Mouse (Mus musculus) frontal cortex, postnatal 25 days (tissue): ENCODE results near the gene Ppp3r1.
"Not testable (repeated sequence)": the region's sequence is repeated elsewhere in the genome, so short reads cannot be mapped to it uniquely, and the experiment has no call there.

Experiments used
- DNase-seq, 2 experiments: peaks; one replicate each; pipeline ENCODE4 v3.0.0; 2022; ENCODE audit warnings: low spot score in 2 of 2

The Ppp3r1 gene

DNA sequence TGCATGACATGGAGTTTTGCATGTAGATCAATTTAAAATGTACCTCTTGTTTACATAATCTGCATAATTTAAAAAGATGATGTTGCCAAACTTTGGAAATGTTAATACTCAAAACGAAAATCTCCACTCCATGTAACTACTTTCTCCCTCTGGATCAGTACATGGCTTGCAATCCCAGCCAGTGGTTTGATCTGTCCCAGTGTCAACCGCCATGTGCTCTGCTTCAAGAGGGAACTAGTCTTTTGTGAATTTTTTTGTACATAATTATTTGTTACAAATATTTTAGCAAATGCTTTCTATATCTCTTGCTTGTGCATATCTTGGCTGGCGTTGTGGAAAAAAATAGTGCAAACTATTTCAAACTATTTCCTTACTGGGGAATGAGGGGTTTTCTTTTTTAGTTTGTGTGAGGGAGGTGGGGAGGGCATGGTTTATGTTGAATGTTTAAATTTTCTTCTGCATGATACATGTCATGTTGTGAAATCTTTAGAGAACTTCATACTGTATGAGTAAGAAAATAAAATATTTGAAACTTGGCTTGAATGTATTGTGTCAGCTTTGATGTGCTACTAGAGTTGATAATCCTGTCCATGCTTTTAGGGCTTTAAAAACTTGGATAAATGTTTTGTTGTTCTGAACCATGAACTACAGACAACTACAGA lies 40.9 kb downstream of the Ppp3r1 start:
- no peak for DNase-seq

DNA sequence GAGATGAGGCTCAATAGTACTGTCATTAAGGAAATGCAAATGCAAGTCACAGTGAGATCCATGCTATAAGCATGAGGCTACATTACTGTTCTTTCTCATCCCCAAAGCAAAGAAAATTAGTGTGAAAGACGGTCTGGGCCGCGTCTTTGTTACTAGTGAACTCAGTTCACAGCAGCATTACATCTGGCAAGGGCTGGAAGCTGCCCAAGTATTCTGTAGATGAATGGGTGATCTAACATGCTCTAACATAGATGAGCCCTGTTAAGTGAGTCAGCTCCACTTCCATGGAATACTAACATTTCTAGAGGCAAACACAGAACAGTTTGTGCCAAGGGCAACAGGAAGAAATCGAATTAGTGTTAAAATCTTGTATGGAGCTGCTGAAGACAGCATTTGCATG lies 41.9 kb downstream of the Ppp3r1 start:
- no peak for DNase-seq

DNA sequence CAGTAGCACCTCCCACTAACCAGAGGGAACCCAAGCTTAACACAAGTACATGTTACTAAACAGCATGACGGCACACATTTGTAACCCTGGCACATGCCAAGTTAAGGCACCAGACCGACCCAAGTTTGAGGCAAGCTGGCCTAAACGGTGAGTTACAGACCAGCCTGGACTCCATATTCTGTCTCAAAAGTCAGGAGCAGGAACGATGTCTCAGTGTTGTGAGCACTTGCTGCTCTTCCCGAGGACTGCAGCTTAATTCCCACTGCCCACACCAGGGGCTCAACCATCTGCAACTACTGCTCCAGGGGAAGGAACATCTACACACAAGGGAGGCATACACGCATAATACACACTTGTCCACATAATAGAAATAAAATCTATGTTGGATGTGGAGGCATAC lies 43.4 kb downstream of the Ppp3r1 start:
- no peak for DNase-seq

DNA sequence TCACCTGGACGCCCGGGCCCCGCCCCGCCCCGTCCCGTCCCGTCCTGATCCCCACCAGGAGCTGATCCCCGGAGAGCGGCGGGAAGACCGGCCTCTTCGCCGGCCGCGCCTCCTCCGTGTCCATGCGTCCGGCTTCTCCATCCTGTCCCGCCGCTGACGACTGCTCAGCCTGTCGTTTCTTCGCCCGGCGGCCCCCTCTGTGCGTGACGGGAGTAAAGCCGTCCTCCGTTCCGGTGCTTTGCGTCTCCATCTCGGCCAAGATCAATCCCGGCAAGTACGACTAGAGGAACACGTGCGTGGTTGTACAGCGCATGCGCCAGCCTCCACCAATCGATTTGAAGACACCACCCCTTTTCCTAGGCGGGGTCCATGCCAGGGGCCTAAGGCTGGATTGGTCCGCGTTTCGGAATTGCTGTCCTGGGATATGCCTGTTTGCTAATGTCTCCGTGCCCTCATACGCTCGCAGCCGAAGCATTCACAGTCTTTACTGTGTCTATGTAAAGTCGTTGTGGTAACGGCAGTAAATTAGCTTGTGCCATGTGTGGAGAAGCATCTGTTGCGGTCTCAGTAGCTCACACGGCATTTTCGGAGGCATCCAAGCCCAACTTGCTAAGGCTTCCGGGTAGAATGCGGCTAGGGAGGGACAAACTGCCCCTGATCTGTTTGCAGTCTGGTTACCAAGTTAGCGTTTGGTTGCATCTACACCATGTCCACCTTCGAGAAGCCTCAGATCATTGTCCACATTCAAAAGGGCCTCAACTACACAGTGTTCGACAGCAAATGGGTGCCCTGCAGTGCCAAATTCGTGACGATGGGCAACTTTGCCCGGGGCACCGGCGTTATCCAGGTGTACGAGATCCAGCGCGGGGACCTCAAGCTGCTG lies 52.4 kb downstream of the Ppp3r1 start, which contains the start of gene Pno1:
Gene Pno1 (minus strand): TSS at position 311 of the 883 bp plus-strand sequence.
- peak; percentile 94 to 95 for DNase-seq

DNA sequence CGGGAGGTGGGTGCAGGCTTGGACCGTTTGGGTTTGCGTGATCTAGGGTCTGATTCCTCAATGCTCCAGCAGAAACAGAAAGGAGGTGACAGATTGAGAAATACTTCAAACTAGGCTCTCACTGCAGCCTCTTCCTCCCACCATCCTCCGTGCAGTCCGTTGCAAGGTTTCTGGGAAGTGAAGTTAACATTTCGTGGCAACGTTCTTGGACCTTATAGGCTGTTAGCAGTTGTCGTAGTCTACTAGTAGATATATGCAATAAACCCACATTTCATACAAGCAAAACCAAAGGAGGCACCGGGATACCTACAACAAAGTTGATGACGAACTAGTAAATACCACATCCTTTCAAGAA lies 53.1 kb downstream of the Ppp3r1 start:
- no peak for DNase-seq

DNA sequence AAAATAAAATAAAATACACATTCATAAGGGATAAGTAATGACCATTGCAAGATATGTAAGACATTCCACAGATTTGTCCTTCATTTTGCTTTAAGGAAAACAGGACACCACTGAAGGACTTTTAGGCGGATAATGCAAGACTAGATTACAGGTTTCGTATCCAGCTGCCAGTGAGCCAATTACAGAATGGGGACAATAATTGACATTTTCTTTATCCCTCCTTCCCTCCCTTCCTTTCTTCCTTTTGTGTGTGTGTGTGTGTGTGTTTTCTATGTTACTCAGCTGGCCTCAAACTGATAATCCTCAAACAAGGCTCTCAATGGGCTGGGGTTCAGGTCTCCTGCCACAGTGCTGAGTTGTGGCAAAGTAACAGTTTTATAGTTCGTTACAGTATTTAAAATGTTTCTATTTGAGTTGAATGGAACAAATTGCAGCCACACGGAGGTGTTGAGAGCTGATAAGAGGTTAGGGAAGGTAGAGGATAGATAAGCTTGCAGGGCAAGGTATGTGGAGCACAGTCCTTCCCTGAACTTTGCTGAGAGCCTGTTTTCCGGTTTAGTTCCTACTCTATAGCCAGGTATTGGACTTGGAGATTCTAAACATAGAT lies 53.9 kb downstream of the Ppp3r1 start:
- no peak for DNase-seq

DNA sequence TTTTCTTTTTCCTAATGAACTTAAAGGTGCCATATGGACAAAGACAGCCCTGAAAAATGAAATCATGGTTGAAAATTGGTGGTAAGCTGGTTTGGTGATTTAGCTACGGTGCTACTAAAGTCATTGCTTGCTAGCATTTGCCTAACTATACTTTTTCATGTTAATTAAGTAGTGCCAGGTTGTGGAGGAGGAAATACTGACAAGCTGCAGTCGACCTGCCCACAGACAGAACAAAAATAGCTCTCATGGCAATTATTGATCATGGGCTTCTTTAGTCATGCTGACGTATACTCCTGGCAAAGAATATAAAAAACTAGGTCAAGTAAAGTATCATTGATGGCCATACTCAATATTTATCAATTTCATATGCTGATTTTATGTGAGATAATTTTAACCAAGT lies 56.4 kb downstream of the Ppp3r1 start:
- DNase-seq, result no peak

DNA sequence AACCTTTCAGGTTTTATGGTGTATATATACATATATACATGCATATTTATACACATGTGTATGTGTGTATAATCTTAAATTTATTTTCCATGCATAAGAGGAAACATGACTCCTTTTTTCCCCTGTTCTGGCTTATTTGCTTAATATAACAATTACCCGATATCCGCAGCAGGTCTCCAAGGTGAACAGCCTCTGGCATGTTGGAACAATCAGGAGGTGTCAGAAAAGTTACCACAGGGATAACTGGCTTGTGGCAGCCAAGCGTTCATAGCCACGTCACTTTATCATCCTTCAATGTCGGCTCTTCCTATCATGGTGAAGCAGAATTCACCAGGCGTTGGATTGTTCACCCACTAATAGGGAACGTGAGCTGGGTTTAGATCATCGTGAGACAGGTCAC lies 62.1 kb downstream of the Ppp3r1 start:
- no peak for DNase-seq

DNA sequence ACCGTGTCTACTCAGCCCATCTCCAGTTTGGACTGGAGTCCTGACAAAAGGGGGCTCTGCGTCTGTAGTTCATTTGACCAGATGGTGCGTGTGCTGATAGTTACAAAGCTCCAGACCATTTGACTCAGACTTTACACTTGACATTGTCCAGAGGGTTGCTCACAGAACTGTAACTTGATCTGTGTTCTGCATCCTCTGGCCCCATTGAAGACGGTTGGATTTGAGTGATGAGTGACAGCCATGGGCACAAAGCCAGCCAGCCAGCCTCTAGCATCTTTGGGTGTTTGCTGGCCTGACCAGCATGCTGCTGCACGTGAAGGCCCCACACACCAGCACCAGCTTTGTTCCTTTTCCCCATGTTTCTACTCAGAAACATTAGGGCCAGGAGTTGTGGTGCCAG lies 73.7 kb downstream of the Ppp3r1 start:
- no peak for DNase-seq

DNA sequence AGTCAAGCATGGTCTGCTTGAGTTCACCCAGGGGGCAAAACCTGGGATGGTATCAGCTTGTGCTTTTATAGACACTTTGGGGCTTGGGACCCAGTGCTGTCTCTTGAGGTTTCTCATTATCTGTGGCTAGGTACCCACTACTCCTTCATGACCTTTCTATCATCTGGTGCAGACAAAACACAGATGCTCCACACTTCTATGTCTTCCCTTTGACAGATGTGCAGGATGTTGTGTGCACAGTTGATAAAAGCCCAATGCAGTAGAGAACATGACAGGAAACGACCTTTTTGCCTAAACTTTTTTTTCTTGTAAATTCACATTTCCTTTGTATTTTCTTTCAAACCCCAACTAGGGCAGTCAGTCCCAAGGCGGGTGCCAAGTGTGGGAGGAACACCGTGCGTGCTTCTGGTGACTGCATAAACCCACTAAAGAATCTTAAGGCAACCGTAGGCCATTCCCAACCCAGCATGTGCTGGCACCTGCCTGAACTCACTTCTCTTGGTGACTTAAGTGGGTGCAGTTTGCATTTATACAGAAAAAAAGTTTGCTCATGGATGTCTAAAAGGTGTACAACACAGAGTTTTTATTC lies 77.5 kb downstream of the Ppp3r1 start:
- DNase-seq, result no peak

DNA sequence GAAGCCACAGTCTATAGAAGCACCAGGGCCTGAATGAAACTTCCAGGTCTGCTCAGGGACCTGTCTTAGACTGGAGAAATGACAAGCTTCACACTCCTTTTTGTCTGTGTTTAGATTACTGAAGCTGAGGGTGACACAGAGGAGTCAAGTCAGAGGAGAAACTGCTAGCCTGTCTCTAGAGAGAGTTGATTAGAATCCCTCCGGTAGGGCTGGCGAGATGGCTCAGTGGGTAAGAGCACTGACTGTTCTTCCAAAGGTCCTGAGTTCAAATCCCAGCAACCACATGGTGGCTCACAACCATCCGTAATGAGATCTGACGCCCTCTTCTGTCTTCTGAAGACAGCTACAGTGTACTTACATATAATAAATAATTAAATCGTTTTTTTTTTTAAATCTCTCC lies 79.5 kb downstream of the Ppp3r1 start:
- DNase-seq, result not testable (repeated sequence)

DNA sequence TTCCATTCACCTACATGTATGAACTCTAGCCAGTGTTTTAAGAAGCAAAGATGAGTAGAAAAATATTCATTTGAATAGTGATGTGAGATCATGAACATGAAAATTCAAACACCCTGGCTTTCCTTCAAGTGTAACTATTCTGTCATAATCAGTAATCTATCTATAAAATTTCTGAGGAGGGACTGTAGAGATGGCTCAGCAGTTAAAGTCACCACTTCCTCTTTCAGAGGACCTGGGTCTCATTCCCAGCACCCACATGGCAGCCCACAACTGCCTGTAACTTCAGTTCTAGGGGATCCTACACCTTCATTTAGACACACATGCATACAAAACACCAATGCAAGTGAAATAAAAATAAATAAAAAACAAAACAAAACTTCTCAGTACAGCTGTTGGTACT lies 89.7 kb downstream of the Ppp3r1 start:
- DNase-seq, result no peak
